Mouse (Mus musculus): ENCODE results near the gene Kctd18.

Gene Kctd18

DNA sequence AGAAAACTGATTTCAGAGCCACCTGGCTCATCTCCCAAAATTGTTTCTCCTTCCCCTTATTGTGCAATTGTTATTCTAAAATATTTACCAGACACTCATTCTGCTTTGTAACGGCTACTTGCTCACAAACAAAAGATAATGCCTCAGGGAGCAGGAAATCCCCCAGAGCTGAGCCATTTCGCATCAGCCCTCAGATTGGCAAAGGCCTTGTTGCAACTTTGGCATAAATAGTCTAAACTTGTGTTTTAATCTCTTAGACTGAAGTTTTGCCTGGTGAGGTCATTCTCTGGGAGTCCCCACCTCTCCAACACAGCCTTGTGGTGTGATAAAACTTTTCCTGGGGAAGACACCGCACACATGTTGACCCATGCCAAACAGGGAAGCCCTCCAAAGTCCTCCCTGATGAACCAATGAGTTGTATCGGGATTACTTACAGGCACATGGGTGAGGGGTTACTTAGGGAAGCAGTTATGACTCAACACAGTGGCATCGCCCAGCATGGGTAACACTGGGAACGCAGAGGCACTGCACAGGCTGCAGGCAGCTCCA, 29.6 kb downstream of the Kctd18 start:
- no peak for DNase-seq (ENCODE audit: low spot score)

GRCm38 (mm10) chr1:57976860-57977259, 41.9 kb downstream of the Kctd18 start:
- no peak for DNase-seq (ENCODE audit: low spot score)

DNA sequence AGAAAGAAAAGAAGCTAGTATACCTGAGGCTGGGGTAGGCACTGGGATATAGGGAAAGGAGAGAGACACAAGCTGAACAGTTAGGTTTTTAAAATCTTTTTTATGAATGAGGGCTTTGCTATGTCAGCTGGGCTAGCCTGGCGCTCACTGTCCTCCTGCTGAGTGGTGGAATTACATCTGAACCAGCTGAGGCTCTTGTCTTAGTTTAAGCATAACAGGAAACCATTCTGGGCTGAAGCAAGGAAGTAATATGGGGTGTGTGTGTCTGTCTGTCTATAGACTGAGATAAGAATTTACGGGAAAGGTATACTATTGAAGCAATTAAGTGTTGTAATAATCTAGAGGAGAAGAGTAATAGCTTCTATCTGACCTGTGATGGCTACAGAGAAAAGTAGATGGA, 47.2 kb downstream of the Kctd18 start:
- DNase-seq (ENCODE audit: low spot score), result no peak

- DNase-seq (ENCODE audit: low spot score), result peak; percentile 85
Measured at GRCm38 (mm10) chr1:57969327-57970271, 49.2 kb downstream of the Kctd18 start.

GRCm38 (mm10) chr1:57955774-57956173, 63.0 kb downstream of the Kctd18 start:
- no peak for DNase-seq (ENCODE audit: low spot score)

GRCm38 (mm10) chr1:57954376-57954765, 64.4 kb downstream of the Kctd18 start:
- no peak for DNase-seq (ENCODE audit: low spot score)

DNA sequence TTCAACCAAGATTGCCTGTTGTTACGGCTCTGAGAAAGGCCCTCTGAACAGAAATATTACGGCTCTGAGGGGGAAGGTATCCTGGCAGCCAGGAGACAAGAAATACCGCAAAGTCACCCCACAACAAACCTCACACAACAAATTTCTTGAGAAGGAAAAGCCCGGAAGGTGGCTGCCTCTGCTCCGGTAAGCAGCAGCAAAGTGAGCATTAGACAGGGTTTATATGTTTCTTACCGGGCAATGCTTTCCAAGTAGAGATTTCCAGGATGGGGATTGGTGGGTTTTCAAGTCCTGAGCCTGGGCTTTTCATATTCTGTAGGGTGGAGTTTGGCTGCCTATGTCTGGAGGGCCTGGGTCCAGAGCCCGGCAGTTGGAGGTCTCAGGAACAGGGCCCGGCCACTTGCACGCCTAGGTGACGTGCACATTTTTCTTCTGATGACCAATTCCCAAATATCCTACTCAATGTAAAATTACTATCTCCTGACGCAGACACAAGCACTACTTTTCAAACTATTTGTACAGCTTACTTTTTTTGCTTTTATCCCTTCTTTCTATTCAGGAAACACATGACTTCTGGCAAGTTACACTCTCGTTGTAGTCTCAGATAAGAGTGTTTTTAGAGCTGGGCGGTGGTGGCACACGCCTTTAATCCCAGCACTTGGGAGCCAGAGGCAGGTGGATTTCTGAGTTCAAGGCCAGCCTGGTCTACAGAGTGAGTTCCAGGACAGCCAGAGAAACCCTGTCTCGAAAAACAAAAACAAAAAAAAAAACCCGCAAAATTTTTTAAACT, 65.0 kb downstream of the Kctd18 start:
- no peak for DNase-seq (ENCODE audit: low spot score)

GRCm38 (mm10) chr1:57952509-57952908, 66.2 kb downstream of the Kctd18 start:
- no peak for DNase-seq (ENCODE audit: low spot score)

GRCm38 (mm10) chr1:57949716-57950115, 69.0 kb downstream of the Kctd18 start:
- no peak for DNase-seq (ENCODE audit: low spot score)

DNA sequence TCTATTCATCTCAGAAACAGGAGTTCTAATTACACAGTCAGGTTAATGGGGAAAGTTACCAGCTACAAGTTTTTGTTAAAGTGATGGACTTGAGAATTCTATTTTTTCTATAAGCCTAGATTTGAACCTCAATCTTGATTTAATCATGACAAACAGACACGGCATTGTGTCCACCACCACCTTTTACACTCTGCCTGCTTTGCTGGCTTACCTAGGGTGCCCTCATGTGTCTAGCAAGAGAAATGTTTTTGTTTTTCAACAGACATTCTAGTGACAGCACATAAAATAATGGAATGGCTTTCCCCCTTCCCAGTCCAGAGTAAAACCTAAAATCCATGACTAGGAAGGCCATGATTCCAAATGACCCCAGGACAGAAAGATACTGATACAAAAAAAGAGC, 69.6 kb downstream of the Kctd18 start:
- no peak for DNase-seq (ENCODE audit: low spot score)

DNA sequence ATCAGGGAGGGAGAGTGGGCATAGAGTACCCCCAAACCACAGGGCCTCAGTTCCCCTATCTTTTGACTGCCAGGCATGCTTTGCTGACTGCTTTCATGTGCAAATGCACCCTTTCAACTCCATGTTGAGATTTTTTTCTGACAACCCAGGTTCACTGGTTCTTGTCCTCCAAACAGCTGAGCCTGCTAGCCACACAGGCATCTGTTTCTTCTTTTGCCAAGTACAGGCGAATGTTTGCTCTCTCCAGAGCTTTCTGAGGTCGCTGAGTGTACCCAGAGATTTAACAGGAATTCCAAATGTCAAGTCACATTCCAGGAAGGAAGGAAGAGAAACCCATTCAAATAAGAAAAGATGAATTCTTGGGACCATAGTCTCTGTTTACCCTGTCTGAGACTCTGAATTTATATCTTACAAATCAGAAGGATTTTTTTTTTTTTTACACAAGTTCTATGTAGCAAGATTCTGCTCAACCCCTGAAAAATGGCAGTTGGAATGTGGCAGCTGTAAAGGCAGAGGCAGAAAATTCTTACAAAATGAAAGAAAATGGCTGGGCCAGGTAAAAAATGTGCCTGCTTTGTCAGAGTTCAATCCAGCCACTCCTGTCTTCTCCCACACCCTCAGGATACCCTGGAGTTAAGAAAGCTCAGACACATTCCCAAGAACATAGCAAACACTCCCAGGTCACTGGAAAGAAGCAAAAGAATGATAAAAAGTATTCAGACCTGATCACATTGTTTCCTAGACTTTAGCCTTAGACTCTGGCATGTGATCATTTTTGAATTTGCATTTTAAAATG, 71.0 kb downstream of the Kctd18 start:
- no peak for DNase-seq (ENCODE audit: low spot score)

- DNase-seq (ENCODE audit: low spot score), result no peak
Measured at GRCm38 (mm10) chr1:57942215-57942614, 76.5 kb downstream of the Kctd18 start.

DNA sequence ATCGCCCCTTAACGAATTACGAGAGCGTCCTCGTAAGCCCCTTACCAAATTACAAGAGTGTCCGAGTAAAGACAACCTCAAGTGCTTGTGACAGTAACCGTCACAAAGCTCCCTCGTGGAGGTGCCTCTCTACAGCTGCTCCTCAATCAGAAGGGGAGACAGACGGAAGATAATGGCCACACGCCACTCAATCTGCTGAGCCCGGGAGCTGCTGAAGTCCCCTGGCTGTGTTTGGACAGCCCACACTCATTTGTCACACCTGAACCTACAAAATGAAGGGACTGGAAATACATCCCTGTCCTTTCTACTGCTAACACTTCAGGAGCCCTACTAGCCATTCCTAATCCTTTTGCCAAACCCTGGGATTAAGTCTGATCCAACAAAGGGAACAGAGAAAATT, 77.0 kb downstream of the Kctd18 start:
- no peak for DNase-seq (ENCODE audit: low spot score)

GRCm38 (mm10) chr1:57941095-57941494, 77.7 kb downstream of the Kctd18 start:
- no peak for DNase-seq (ENCODE audit: low spot score)

DNA sequence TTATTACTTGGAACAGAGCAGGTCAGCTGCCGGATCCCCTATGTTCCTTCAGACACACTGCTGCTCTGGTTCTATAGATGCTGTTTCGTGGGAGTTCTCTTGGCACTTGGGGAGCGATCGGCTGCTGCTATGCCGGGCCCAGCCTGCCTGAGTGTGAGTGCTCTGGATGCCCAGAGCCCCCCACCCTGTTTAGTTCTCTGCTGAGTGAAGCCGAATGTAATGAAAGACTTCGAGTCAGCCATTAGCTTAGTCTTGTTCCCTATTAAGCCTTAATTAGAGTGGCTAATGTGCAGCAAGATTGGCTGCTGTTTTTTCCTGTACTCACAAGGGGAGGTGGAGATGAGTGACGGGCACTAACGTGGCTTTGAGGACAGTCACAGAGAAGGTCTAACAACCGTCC, 78.1 kb downstream of the Kctd18 start:
- DNase-seq (ENCODE audit: low spot score), result no peak

DNA sequence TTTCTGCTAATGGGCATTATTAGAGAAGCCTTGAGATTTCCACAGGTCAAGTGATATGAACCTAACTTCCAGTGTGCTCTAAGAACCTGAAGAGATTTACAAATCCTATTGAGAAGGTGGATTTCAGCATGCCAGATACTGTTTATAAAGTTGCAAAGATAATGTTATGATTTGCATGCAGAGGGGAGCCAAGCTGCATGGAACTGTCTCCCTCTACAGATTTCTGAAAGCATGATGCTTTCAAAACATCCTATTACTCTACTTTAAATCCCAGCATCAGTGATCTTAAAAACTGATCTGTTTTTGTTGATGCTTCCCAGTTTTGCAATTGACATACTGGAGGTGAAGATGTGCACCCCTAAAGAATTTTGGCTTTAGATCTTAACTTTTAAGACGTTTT, 84.5 kb downstream of the Kctd18 start:
- DNase-seq (ENCODE audit: low spot score), result no peak

DNA sequence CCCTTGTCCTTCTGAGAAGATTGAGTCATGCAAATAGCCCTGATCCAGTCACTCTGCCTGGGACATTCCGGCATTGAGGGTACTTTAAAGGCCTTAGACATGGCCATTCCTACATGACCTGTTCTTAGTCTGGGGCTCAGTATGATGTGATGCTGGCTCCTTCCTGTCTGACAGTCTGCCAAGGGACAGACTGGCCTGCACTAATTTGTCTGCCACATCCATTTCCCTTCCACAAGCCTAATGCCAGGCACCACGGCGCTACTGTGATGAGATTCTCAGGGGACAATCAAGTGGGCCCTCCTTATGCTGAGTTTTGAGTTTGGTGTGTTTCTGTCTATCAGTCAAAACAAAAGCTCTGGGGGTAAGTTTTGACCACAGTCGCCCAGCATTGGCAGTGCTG, 100.2 kb downstream of the Kctd18 start:
- no peak for DNase-seq (ENCODE audit: low spot score)

- no peak for DNase-seq (ENCODE audit: low spot score)
Measured at GRCm38 (mm10) chr1:57917342-57917741, 101.4 kb downstream of the Kctd18 start.

DNA sequence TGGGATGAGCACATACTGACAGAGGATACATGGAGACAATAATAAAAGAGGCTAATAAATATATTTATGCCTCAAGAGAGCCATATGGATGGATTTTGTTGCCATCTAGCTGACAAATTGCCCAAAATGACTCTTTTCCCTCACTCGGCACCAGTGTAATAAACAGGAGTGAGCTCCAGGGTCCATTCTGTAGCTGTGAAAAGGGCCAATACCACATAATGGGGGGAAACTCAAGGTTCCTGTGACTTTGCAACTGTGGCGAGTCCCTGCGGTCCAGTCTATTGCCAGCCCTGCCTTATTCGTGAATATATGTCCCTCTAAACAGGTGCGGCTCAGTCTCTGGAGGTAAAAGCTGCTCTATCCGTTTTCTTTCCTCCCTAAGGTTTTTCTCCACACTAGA, 107.2 kb downstream of the Kctd18 start:
- DNase-seq (ENCODE audit: low spot score), result no peak

DNA sequence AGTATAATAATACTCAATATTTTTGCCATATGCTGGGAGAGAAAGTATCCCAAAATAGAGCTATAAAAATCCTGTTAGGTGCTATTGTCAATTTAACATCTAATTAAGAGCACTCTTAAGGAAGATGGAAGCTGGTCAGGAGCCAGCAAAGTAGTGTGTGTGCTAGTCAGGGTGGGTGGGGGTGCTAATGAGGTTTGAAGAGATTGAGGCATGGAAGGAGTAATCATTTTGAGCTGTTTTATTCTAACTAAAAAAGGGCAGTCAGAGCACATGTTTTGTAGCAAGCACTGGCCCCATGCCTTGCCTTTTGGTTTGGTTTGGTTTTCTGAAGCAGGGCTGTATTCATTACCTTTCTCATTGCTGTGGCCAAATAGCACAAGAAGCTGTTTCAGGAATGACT, 112.4 kb downstream of the Kctd18 start:
- DNase-seq (ENCODE audit: low spot score), result no peak

DNA sequence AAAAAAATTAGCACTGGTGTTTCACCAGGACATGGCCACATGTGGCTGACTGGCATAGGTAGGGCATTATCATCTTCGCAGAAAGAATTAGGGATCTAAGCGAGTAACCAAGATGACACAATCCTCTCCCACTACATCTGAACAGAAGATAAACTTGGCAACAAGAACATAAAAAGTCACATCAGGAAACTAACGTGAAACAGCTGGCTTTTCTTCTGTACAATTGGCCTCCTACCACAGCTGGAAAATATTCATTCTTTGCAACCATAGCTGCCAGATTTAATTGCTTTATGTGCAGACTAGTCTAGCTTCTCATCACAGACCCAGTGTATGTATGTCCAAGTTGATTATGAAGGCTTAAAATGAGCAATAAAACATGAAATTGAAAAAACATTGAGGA, 112.8 kb downstream of the Kctd18 start:
- DNase-seq (ENCODE audit: low spot score), result no peak
